Mouse (Mus musculus): ENCODE data around the gene Pkd2. TPM values are rescaled to one million over a fixed set of nuclear protein-coding genes. Genes with fewer than 3 reads are reported as not detected.

Pkd2 gene
- polyA plus RNA-seq (2014; fragmentation: Illumina TruSeq; extraction: RNeasy Lipid Tissue Mini Kit (QIAGEN cat#74804); ENCODE audit: low read depth, low replicate concordance): 13.7 TPM

GRCm38 (mm10) chr5:104458832-104459705, at the start of gene Pkd2:
Gene Pkd2 (plus strand): TSS chr5:104459450.

GRCm38 (mm10) chr5:104434835-104435301, 24.4 kb upstream of the Pkd2 start, which contains the start of gene Spp1:
Gene Spp1 (plus strand): TSS chr5:104435118.

GRCm38 (mm10) chr5:104508195-104508891, 49.1 kb downstream of the Pkd2 start, which contains the start of gene BC005561:
Gene BC005561 (plus strand): TSS chr5:104508352.

Other genes starting within 250 kb of the Pkd2 start
- gene Ibsp, start 160.3 kb upstream of the Pkd2 start, polyA plus RNA-seq (2014; fragmentation: Illumina TruSeq; extraction: RNeasy Lipid Tissue Mini Kit (QIAGEN cat#74804); ENCODE audit: low read depth, low replicate concordance): not detected
- gene Mepe, start 134.1 kb upstream of the Pkd2 start, polyA plus RNA-seq (2014; fragmentation: Illumina TruSeq; extraction: RNeasy Lipid Tissue Mini Kit (QIAGEN cat#74804); ENCODE audit: low read depth, low replicate concordance): not detected
- gene Spp1, start 24.3 kb upstream of the Pkd2 start, polyA plus RNA-seq (2014; fragmentation: Illumina TruSeq; extraction: RNeasy Lipid Tissue Mini Kit (QIAGEN cat#74804); ENCODE audit: low read depth, low replicate concordance): 119 TPM
- 6.8 TPM for gene BC005561, start 48.9 kb downstream of the Pkd2 start, polyA plus RNA-seq (2014; fragmentation: Illumina TruSeq; extraction: RNeasy Lipid Tissue Mini Kit (QIAGEN cat#74804); ENCODE audit: low read depth, low replicate concordance)